Mouse (Mus musculus) CH12.LX (cell line): ENCODE measurements around the gene Ndufb10.
"Not testable (repeated sequence)": the region's sequence is repeated elsewhere in the genome, so short reads cannot be mapped to it uniquely, and the experiment has no call there.

Experiments used
- CTCF ChIP-seq, 2 experiments: IDR thresholded peaks in 1 of 2; conservative IDR thresholded peaks in 1 of 2; 2 replicates each; pipeline ENCODE4 v1.5.1; 2011 to 2012; ENCODE audit warnings: low read depth in 2 of 2, low read length in 2 of 2, improper control_type of control experiment in 1 of 2, inconsistent platforms in 1 of 2, mild to moderate bottlenecking in 1 of 2, moderate library complexity in 1 of 2
- E2F4 ChIP-seq: IDR thresholded peaks from 2 replicates; pipeline ENCODE4 v1.6.1; 2011; ENCODE audit warnings: low read depth, low read length, improper control_type of control experiment; ENCODE audit not compliant: insufficient replicate concordance
- ELF1 ChIP-seq: IDR thresholded peaks from 2 replicates; pipeline ENCODE4 v1.6.1; 2014; ENCODE audit warnings: low read depth, mild to moderate bottlenecking, inconsistent platforms, low read length, improper control_type of control experiment
- EP300 ChIP-seq: IDR thresholded peaks from 2 replicates; pipeline ENCODE4 v1.6.1; 2011; ENCODE audit warnings: low read length, improper control_type of control experiment
- GABPA ChIP-seq: IDR thresholded peaks from 2 replicates; pipeline ENCODE4 v1.6.1; 2012; ENCODE audit warnings: low read depth, low read length, improper control_type of control experiment, inconsistent platforms; ENCODE audit not compliant: insufficient replicate concordance
- JUND ChIP-seq: conservative IDR thresholded peaks from 2 replicates; pipeline ENCODE4 v1.6.1; 2011; ENCODE audit warnings: low read depth, low read length, improper control_type of control experiment
- MAZ ChIP-seq: IDR thresholded peaks from 2 replicates; pipeline ENCODE4 v1.6.1; 2012; ENCODE audit warnings: low read depth, mild to moderate bottlenecking, inconsistent platforms, low read length, improper control_type of control experiment, moderate library complexity
- NRF1 ChIP-seq: IDR thresholded peaks from 2 replicates; pipeline ENCODE4 v1.6.1; 2014; ENCODE audit warnings: low read depth, mild to moderate bottlenecking, inconsistent platforms, low read length, improper control_type of control experiment, moderate library complexity
- POLR2A ChIP-seq: IDR thresholded peaks from 2 replicates; pipeline ENCODE4 v1.6.1; 2011; ENCODE audit warnings: low read depth, mild to moderate bottlenecking, improper control_type of control experiment, low read length
- ZC3H11A ChIP-seq: IDR thresholded peaks from 2 replicates; pipeline ENCODE4 v1.6.1; 2012; ENCODE audit warnings: low read depth, mild to moderate bottlenecking, inconsistent platforms, low read length, improper control_type of control experiment
- ZKSCAN1 ChIP-seq: IDR thresholded peaks from 2 replicates; pipeline ENCODE4 v1.6.1; 2012; ENCODE audit warnings: low read depth, inconsistent platforms, low read length, improper control_type of control experiment, borderline replicate concordance

GRCm38 (mm10) chr17:24721383-24721955, 2.8 kb downstream of the Ndufb10 start:
- TF ChIP-seq MAZ; GABPA; CTCF (conservative IDR thresholded peaks at IDR 0.05 in 1 of 2, IDR thresholded peaks at IDR 0.05 in 1 of 2; ENCODE audit: low read depth in 2 of 2, low read length in 2 of 2); POLR2A; EP300; JUND; E2F4; ZKSCAN1; NRF1; ZC3H11A; ELF1: not testable (repeated sequence)
